10 mouse cellular contexts compared by ENCODE assay signal in genomic region chr6:82084235-82084634, GRCm38 (mm10). TPM values are rescaled to one million over a fixed set of nuclear protein-coding genes. Genes with fewer than 3 reads are reported as not detected.
A peak's percentile ranks its signal among the peaks of the same experiment; 100 is the strongest.
DNase-seq lines count a peak whose midpoint lies in the region; ATAC-seq lines count a peak whose summit lies in the region.
"Had no signal": no experiment of that assay in that cellular context is flagged by ENCODE, and none has a peak within 500 bp of the region (broad histone marks: within the 10 kb centered on the region; RNA-seq: fewer than 3 reads in every experiment).

No protein-coding gene starts in this region.

- no peak overlapping the region for H3K9ac ChIP-seq in embryonic facial prominence, embryonic 14.5 days (ENCODE audit: low read depth, low read length)
- no peak overlapping the region for H3K9ac ChIP-seq in lung, embryonic 16.5 days (ENCODE audit: low read length)

- H3K27me3 ChIP-seq in embryonic facial prominence, embryonic 14.5 days (replicated peaks; ENCODE audit: control insufficient read depth, insufficient read depth, low read length), result no peaks in the 10 kb centered on the region
- no peaks in the 10 kb centered on the region for H3K27me3 ChIP-seq in lung, embryonic 16.5 days (ENCODE audit: control insufficient read depth, insufficient read depth, low read depth, low read length)

- H3K9me3 ChIP-seq in embryonic facial prominence, embryonic 14.5 days (ENCODE audit: control insufficient read depth, low read length), result no peaks in the 10 kb centered on the region
- H3K9me3 ChIP-seq in lung, embryonic 16.5 days (ENCODE audit: control insufficient read depth, low read length), result no peaks in the 10 kb centered on the region

- 61% methylated on average over 3 of the region's 3 CpGs for WGBS in embryonic facial prominence, embryonic 14.5 days
- WGBS in lung, embryonic 16.5 days, result 52% methylated on average over 3 of the region's 3 CpGs

- no peaks in the 10 kb centered on the region for H3K4me1 ChIP-seq in embryonic facial prominence, embryonic 14.5 days (ENCODE audit: control insufficient read depth, insufficient read depth, low read length)
- no peaks in the 10 kb centered on the region for H3K4me1 ChIP-seq in lung, embryonic 16.5 days (replicated peaks; ENCODE audit: control insufficient read depth, insufficient read depth, low read length)
- H3K4me1 ChIP-seq: hindbrain, embryonic 10.5 days had no signal

- H3K4me2 ChIP-seq in embryonic facial prominence, embryonic 14.5 days (ENCODE audit: low read depth, low read length), result no peak overlapping the region
- H3K4me2 ChIP-seq in lung, embryonic 16.5 days (ENCODE audit: low read depth, low read length), result no peak overlapping the region

- 0 out of 2 replicates have a peak, but pooled peaks cover 6% of the 10 kb centered on the region for H3K36me3 ChIP-seq in embryonic facial prominence, embryonic 14.5 days (ENCODE audit: control insufficient read depth, insufficient read depth, low read length)
- H3K36me3 ChIP-seq in lung, embryonic 16.5 days (ENCODE audit: control insufficient read depth, insufficient read depth, low read length), result peaks cover 9% of the 10 kb centered on the region
- H3K36me3 ChIP-seq: hindbrain, embryonic 10.5 days had no signal

- no peak for ATAC-seq in embryonic facial prominence, embryonic 14.5 days (ENCODE audit: low read depth)
- peak; percentile 88 for ATAC-seq in lung, embryonic 16.5 days (ENCODE audit: low read depth)

- peak; percentile 10 to 43 for DNase-seq in cerebellum, postnatal 14 days
- DNase-seq in cerebellum, adult 8-10 months, result no peak
- DNase-seq in embryonic facial prominence, embryonic 14.5 days (ENCODE audit: low spot score), result peak; percentile 14
- DNase-seq in heart, postnatal 4 days, result peak; percentile 30
- no peak for DNase-seq in thymus, postnatal 14 days
- no peak for DNase-seq in left cerebral cortex, adult 9 months (ENCODE audit: low spot score in 2 of 2)
- no peak for DNase-seq in thymus, postnatal 10 days (ENCODE audit: low spot score in 2 of 2)
- DNase-seq: B cell, adult 2 months had no signal

- H3K27ac ChIP-seq in embryonic facial prominence, embryonic 14.5 days (replicated peaks; ENCODE audit: low read depth, low read length), result peak overlapping the region; percentile 52; the same call in 1 of the 2 replicates
- H3K27ac ChIP-seq in lung, embryonic 16.5 days (ENCODE audit: low read length), result peak overlapping the region; percentile 54; the same call in 1 of the 2 replicates
- H3K27ac ChIP-seq: hindbrain, embryonic 10.5 days had no signal

- no peak overlapping the region for H3K4me3 ChIP-seq in embryonic facial prominence, embryonic 14.5 days (ENCODE audit: low read depth, low read length)
- no peak overlapping the region for H3K4me3 ChIP-seq in lung, embryonic 16.5 days (ENCODE audit: low read length)
- H3K4me3 ChIP-seq: hindbrain, embryonic 10.5 days had no signal

RNA-seq across cellular contexts. Expression of gene Eva1a, which starts 43.4 kb away (rescaled TPM):
- polyA plus RNA-seq in embryonic facial prominence, embryonic 14.5 days (2014; fragmentation: Nextera tagmentation; extraction: Ambion mirVana), result 10.6 and 11.0 TPM in 2 replicates
- 1 to 10 TPM; 7.1 to 8.8 TPM for total RNA-seq in heart, postnatal 4 days (2021)
- 38.8 and 42.4 TPM in 2 replicates for polyA plus RNA-seq in lung, embryonic 16.5 days (2015; fragmentation: Nextera tagmentation; extraction: Ambion mirVana)

Comparison
In these comparisons a context has a peak if more than half of its experiments do, and no peak if none do; other contexts are left out.
1. DNase-seq: peak in cerebellum, postnatal 14 days (2 of 2), embryonic facial prominence, embryonic 14.5 days (single experiment) and heart, postnatal 4 days (single experiment); none in cerebellum, adult 8-10 months (single experiment), thymus, postnatal 14 days (single experiment), left cerebral cortex, adult 9 months (0 of 2) and thymus, postnatal 10 days (0 of 2).